Mouse (Mus musculus) midbrain, embryonic 11.5 days (tissue): Measurements from ENCODE around the gene Fthl17c. TPM values are rescaled to one million over a fixed set of nuclear protein-coding genes. Genes with fewer than 3 reads are reported as not detected.

Experiments used
- polyA plus RNA-seq: library from polyadenylated mRNA; unstranded; fragments of >200 nt; fragmentation: Nextera tagmentation; extraction: Ambion mirVana; gene quantifications from 2 replicates; pipeline ENCODE4 v1.2.1, GENCODE M21; 2014

Fthl17c gene
- polyA plus RNA-seq, 1 experiment from 2014 or later, result not detected

Other genes with a start within 250 kb of the Fthl17c start
- not detected in 2 replicates for gene Ssx9, start 228.1 kb downstream of the Fthl17c start, polyA plus RNA-seq
- not detected in 2 replicates for gene Ssxb5, start 172.9 kb downstream of the Fthl17c start, polyA plus RNA-seq
- not detected in 2 replicates for gene Gm6592, start 132.6 kb downstream of the Fthl17c start, polyA plus RNA-seq
- gene Gm5751, start 102.3 kb downstream of the Fthl17c start, polyA plus RNA-seq, result not detected in 2 replicates
- gene B630019K06Rik, start 84.2 kb downstream of the Fthl17c start, polyA plus RNA-seq, result 8.1 and 9.7 TPM in 2 replicates
- gene Fthl17b, start 13.6 kb downstream of the Fthl17c start, polyA plus RNA-seq, result not detected in 2 replicates
- gene Fthl17d, start 10.2 kb upstream of the Fthl17c start, polyA plus RNA-seq, result not detected in 2 replicates
- not detected in 2 replicates for gene Fthl17e, start 56.9 kb upstream of the Fthl17c start, polyA plus RNA-seq
- gene Fthl17f, start 86.5 kb upstream of the Fthl17c start, polyA plus RNA-seq, result not detected in 2 replicates
- not detected in 2 replicates for gene 4930402K13Rik, start 128.0 kb upstream of the Fthl17c start, polyA plus RNA-seq
- gene Lancl3, start 223.3 kb upstream of the Fthl17c start, polyA plus RNA-seq, result 0.66 and 0.90 TPM in 2 replicates